Mouse (Mus musculus) ES-E14 (cell line): Measurements from ENCODE around the gene Fermt3.

Experiments
- CHD2 ChIP-seq: IDR thresholded peaks from 2 replicates; pipeline ENCODE4 v1.6.1; 2014; ENCODE audit warnings: mild to moderate bottlenecking, low read depth, low read length, inconsistent platforms
- HCFC1 ChIP-seq: IDR thresholded peaks from 2 replicates; pipeline ENCODE4 v1.6.1; 2012; ENCODE audit warnings: low read length, inconsistent platforms, borderline replicate concordance; ENCODE audit not compliant: insufficient read depth
- MAFK ChIP-seq: IDR thresholded peaks from 2 replicates; pipeline ENCODE4 v1.6.1; 2014; ENCODE audit warnings: mild to moderate bottlenecking, low read depth, low read length, inconsistent platforms; ENCODE audit not compliant: insufficient read depth
- ZC3H11A ChIP-seq: IDR thresholded peaks from 2 replicates; pipeline ENCODE4 v1.6.1; 2012; ENCODE audit warnings: low read depth, mild to moderate bottlenecking, inconsistent platforms, low read length, borderline replicate concordance
- ZNF384 ChIP-seq: IDR thresholded peaks from 2 replicates; pipeline ENCODE4 v1.6.1; 2012; ENCODE audit warnings: low read depth, low read length, inconsistent platforms

DNA sequence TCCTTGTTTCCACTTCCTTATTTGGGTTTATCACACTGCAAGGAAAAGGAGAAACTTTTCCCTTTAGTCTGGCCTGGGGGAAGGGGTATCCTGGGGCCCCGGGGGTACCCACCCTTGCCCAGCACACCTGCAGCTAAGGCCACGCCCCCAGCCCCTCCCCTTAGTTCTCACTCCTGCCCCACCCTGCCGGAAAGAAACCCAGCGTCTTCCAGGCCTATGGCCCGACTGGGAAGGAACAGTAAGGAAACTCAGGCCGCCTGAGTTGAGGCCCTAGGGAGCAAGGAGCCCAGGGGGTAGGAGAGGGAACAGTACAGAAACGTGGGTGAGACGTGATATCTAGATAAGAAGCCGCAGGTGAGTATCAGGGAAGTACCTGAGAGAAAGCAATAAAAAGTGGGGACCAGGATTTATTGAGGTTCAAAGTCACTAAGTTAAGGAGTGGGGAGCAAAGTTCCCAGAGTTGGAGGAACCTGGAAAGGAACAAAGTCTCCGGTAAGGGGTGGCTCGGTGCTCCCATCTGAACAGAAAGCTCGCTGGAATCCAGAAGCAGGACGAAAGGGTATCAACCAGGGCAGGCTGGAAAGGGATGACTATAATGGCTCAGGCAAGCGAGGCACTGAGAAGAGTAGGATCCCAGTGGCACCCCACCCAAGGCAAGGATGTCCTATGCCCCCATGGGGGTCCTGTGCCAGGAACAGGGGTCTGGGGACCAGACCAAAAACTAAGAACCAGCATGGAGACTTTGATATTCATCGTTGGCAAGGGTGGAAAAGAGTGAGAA, 50.6 kb downstream of the Fermt3 start:
- no peak for TF ChIP-seq ZC3H11A
- TF ChIP-seq ZNF384: no peak
- no peak for TF ChIP-seq CHD2
- no peak for TF ChIP-seq HCFC1
- no peak for TF ChIP-seq MAFK
